Mouse (Mus musculus) urinary bladder, postnatal 10 days (tissue): ENCODE measurements around the gene Nos1ap.

Experiments used
- DNase-seq: peaks from one replicate; pipeline ENCODE4 v3.0.0; 2022; ENCODE audit warnings: low spot score

Nos1ap gene

GRCm38 (mm10) chr1:170588353-170588752, 1.3 kb downstream of the Nos1ap start:
- no peak for DNase-seq

DNA sequence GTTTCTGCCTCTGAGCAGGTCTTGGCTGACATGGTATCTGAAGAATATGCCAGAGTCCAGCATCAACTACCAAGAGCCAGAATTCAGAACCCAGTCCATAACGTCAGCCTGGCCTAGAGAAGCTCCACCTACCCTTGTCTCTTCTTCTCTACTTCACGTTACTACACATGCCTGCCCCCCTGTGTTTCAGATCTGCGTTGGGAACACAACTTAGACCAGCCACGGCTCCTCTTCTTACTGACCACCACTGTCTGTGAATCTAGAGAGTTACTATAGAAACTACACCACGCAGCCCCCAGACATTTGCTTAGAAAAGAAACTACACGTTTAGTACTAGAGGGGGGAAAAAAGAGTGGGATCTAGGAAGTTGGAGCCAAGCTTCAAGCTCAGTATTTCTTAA, 2.9 kb downstream of the Nos1ap start:
- DNase-seq: no peak

GRCm38 (mm10) chr1:170583925-170584324, 5.7 kb downstream of the Nos1ap start:
- no peak for DNase-seq

GRCm38 (mm10) chr1:170582341-170582740, 7.3 kb downstream of the Nos1ap start:
- DNase-seq: no peak

- DNase-seq: no peak
These were observed 9.1 kb downstream of the Nos1ap start for GRCm38 (mm10) chr1:170580485-170581110.

- DNase-seq: no peak
These were observed 10.2 kb downstream of the Nos1ap start for GRCm38 (mm10) chr1:170579476-170579875.

DNA sequence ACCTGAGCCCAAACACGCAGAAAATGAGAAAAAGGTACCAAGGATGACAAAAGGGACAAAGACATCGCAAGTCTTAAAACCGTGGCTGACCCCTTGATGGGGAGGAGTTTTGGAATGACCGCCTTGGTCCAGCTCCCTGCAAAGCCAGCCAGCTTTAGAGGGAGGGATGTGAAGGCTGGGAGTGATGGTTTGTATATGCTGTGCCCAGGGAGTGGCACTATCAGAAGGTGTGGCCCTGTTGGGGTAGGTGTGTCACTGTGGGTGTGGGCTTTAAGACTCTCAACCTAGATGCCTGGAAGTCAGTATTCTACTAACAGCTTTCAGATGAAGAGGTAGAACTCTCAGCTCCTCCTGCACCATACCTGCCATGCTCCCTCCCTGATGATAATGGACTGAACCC, 10.6 kb downstream of the Nos1ap start:
- DNase-seq: no peak

- DNase-seq: no peak
These were observed 13.0 kb downstream of the Nos1ap start for GRCm38 (mm10) chr1:170576728-170577065.

DNA sequence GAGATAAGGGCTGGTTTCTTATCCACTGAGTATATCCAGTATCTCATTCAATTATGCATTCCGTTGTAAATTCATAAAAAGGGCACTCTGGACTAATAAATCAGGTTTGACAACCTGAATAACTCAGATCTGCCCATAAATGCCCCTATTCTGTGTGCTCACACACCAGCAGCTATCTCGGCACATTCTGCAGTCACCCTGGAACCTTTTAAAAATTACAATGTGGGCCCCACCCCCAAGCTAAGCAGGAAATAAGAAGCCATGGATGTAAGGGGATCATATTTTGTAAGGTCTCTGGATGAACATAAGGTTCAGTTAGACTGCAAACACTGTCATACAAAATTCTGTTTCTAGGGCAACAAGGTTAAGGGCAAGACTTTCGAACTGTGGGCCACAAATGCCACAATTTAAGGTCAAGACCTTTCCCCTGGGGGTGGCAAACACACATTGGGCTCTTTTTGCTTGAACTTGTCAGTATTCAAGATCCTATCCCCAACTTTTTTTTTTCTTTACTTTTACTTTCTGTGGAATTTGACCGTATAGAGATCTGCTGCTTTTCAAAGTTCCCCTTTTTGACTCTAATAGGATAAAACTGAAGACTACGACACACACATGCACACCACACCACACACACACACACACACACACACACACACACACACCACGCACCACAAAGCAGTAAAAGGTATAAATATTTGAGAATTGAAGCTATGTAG, 13.5 kb downstream of the Nos1ap start:
- DNase-seq: no peak

DNA sequence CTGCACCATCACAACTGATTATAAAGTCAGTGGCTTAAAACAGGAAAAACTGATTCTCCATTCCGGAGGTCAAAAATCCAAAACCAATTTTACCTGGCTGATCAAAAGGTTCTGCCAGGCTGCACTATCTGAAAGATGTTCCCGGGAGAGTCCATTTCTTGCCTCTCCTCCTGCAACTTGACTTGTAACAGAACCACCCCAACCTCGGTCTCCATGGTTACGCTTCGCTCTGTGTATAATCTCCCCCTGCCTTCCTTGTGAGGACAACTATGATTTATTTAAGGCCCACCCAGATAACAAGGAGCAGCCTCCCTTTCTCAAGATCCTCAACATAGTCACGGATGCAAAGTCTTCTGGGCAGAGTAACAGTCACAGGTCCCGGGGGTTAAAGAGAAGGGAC, 16.5 kb downstream of the Nos1ap start:
- no peak for DNase-seq

GRCm38 (mm10) chr1:170566969-170567368, 22.7 kb downstream of the Nos1ap start:
- no peak for DNase-seq

- DNase-seq: no peak
These were observed 23.1 kb downstream of the Nos1ap start for GRCm38 (mm10) chr1:170566538-170566937.

DNA sequence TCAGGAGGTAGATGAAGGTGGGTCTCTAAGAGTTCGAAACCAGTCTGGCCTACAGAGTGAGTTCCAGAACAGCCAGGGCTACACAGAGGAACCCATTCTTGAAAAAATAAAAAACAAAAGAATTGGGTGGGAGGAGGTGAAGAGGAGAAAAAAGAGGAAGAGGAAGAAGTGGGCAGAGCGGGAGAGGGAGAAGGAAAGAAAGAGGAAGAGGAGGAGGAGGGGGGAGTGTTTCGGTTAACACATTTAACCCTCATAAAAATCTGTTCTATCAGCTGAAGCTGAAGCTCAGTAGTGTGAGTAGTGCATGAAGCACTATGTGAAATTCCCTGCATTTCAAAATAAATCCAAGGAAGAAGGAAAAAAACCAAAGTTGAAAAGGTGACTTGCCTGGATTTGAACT, 24.7 kb downstream of the Nos1ap start:
- DNase-seq: no peak

GRCm38 (mm10) chr1:170562431-170562830, 27.2 kb downstream of the Nos1ap start:
- no peak for DNase-seq

DNA sequence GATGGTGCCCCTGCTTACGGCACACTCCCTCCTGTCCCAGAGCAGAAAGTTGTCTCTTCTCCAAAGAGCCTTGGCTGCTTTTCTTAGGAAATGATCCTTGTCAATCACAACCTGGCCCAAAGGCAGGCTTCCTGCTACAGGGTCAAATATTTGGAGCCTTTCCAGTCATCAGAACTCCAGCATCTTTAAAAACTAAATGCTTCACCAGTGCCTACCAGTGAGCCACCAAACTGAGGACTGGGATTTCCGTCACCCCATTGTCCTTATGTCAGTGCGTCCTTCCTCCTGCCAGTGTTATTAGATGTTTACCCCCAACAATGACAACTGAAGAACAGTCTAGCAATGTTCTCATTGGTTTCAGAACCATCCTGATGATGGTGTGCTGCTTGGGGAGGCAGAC, 28.9 kb downstream of the Nos1ap start:
- DNase-seq: no peak

- no peak for DNase-seq
These were observed 31.7 kb downstream of the Nos1ap start for GRCm38 (mm10) chr1:170557962-170558361.

- DNase-seq: no peak
These were observed 33.0 kb downstream of the Nos1ap start for GRCm38 (mm10) chr1:170556696-170557095.

GRCm38 (mm10) chr1:170554939-170555293, 34.7 kb downstream of the Nos1ap start:
- DNase-seq: peak; percentile 34

DNA sequence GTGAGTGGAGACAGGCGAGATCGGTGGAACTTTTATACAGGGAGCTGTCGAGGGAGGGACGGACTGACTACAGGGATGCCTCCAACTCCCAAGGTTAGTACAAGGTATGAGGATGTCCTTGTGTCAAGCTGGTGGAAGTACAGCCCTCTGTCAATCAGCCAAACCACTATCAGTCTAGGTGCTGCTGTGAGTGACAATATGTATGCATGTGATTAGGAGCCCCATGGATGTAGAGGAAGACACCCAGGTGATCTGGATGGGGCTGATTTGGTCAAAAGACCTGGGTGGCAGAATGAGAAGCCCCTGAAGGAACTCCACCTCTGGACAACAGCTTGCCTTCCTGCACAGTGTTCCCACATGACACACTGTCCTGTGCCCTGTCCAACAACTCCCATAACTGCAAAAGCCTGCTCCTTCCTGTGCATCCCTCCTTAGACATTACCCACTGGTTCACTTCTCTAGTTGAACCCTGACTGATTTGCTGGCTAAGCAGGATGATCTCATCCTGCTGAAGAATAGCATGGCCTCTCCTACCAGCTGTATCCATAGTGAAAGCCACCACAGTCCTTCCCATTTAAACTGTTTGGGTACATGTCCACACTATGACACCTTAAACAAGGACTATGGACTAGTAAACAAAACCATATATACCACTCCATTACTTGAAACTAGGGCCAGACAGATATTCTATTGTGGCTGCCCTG, 35.3 kb downstream of the Nos1ap start:
- DNase-seq: no peak

GRCm38 (mm10) chr1:170550649-170551440, 38.8 kb downstream of the Nos1ap start:
- DNase-seq: no peak

- no peak for DNase-seq
These were observed 40.6 kb downstream of the Nos1ap start for GRCm38 (mm10) chr1:170549059-170549458.

DNA sequence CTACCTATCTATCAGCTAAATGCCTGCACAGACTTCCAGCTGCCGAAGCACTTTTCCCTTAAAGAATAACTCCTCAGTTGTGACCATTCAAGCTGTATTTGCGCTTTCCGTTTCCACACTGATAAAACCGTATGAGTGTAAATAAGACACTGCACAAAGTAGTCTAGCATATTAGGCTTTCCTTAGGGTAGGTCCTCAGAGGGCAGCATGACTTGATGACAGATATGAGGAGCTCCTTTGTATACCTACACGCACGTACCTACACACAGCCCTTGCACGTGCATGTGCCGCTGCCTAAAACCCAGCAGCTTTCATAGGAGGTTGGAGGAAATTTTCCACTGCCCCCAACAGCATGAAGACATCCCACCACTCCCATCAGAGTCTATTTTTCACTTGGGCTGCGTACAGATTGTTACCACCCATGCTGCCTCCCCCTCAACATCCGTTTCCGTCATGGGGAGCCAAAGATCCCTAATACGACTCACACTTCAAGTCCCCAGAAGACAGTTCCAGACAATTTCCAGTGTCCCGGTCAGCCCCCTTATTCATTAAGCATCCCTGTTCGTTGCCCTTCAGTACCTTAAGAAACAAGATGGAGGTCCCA, 41.4 kb downstream of the Nos1ap start:
- DNase-seq: no peak
